Mouse (Mus musculus): ENCODE results near the gene Samd4b.

DNA sequence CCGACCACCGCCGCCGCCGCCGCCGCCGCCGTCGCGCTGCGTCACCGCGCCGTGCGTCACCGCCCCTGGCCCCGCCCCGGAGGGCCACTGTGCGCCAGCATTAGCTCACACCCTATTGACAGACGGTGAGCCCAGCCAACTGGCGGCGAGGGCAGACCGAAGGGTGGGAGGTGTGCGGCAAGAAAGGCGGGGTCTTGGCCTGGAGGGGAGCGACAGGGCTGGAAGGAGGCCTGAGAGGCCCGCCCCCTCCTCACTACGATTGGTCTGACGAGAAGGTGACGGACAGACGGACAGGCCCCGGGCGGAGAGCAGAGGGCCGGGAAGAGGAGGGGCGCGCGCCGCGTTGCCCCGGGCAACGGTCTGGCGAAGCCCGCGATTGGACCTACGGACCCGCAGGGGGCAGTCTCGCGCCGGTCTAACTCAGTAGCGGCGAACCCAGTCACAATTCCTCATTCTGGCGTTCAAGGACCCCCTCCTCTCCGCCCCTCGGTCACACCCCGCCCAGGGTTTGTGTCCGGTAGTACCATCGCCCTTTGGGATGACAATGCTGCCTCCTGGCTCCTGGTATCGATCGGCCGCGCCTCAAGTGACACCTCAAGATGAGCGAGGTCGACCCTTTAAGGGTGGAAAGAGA lies 161.6 kb downstream of the Samd4b start:
- no peak for TF ChIP-seq HCFC1 (IDR thresholded peaks at IDR 0.05; ENCODE audit: borderline replicate concordance, insufficient read depth, low read length)
- TF ChIP-seq ZNF384 (IDR thresholded peaks at IDR 0.05; ENCODE audit: low read depth, low read length) = no peak
- no peak for TF ChIP-seq ZC3H11A (IDR thresholded peaks at IDR 0.05; ENCODE audit: borderline replicate concordance, low read depth, low read length)
